20 mouse cellular contexts compared by ENCODE assay signal in genomic region chr19:18757706-18758105, GRCm38 (mm10). TPM values are rescaled to one million over a fixed set of nuclear protein-coding genes. Genes with fewer than 3 reads are reported as not detected.
"Had no signal": no experiment of that assay in that cellular context is flagged by ENCODE, and none has a peak within 500 bp of the region (broad histone marks: within the 10 kb centered on the region; RNA-seq: fewer than 3 reads in every experiment).

No protein-coding gene starts in this region.

- H3K27me3 ChIP-seq: liver, embryonic 12.5 days; lung, embryonic 15.5 days; midbrain, embryonic 13.5 days; midbrain, embryonic 15.5 days; neural tube, embryonic 13.5 days; neural tube, embryonic 15.5 days had no signal

- H3K4me3 ChIP-seq: liver, embryonic 12.5 days; lung, embryonic 15.5 days; midbrain, embryonic 10.5 days; midbrain, embryonic 13.5 days; midbrain, embryonic 15.5 days; myocyte; neural tube, embryonic 13.5 days; neural tube, embryonic 15.5 days had no signal

- H3K36me3 ChIP-seq: liver, embryonic 12.5 days; lung, embryonic 15.5 days; midbrain, embryonic 10.5 days; midbrain, embryonic 13.5 days; midbrain, embryonic 15.5 days; neural tube, embryonic 13.5 days; neural tube, embryonic 15.5 days had no signal

- H3K4me2 ChIP-seq: liver, embryonic 12.5 days; lung, embryonic 15.5 days; midbrain, embryonic 13.5 days; midbrain, embryonic 15.5 days; neural tube, embryonic 13.5 days; neural tube, embryonic 15.5 days had no signal

- DNase-seq: lung, adult 2 months; retina, postnatal 1 day; right cerebral cortex, adult 18-20 months; right cerebral cortex, postnatal 25 days; right cerebral cortex, postnatal 4 days; spleen, adult 18-20 months; thymus, adult 18-20 months; thymus, postnatal 14 days; thymus, postnatal 36 days had no signal

- H3K27ac ChIP-seq: liver, embryonic 12.5 days; liver, embryonic 14.5 days; lung, embryonic 15.5 days; midbrain, embryonic 13.5 days; midbrain, embryonic 15.5 days; neural tube, embryonic 13.5 days; neural tube, embryonic 15.5 days had no signal

- H3K9ac ChIP-seq: liver, embryonic 12.5 days; liver, embryonic 14.5 days; lung, embryonic 15.5 days; midbrain, embryonic 13.5 days; midbrain, embryonic 15.5 days; neural tube, embryonic 13.5 days; neural tube, embryonic 15.5 days had no signal

- H3K4me1 ChIP-seq: midbrain, embryonic 15.5 days; neural tube, embryonic 13.5 days; neural tube, embryonic 15.5 days had no signal

- ATAC-seq: liver, embryonic 12.5 days; midbrain, embryonic 15.5 days had no signal

- H3K9me3 ChIP-seq: liver, embryonic 12.5 days; lung, embryonic 15.5 days; midbrain, embryonic 10.5 days; midbrain, embryonic 13.5 days; midbrain, embryonic 15.5 days; neural tube, embryonic 13.5 days; neural tube, embryonic 15.5 days had no signal

RNA-seq across cellular contexts. Expression of gene Trpm6, which starts 7.9 kb away (rescaled TPM):
- total RNA-seq: megakaryocyte, adult 5-6 weeks; megakaryocyte-erythroid progenitor cell, adult 5-6 weeks had no signal
- polyA plus RNA-seq: liver, embryonic 12.5 days had no signal
